Mouse (Mus musculus) urinary bladder, postnatal 25 days (tissue): ENCODE data around the gene Tmem178b.

Experiments
- DNase-seq: peaks from one replicate; pipeline ENCODE4 v3.0.0; 2022; ENCODE audit warnings: low spot score

The Tmem178b gene

DNA sequence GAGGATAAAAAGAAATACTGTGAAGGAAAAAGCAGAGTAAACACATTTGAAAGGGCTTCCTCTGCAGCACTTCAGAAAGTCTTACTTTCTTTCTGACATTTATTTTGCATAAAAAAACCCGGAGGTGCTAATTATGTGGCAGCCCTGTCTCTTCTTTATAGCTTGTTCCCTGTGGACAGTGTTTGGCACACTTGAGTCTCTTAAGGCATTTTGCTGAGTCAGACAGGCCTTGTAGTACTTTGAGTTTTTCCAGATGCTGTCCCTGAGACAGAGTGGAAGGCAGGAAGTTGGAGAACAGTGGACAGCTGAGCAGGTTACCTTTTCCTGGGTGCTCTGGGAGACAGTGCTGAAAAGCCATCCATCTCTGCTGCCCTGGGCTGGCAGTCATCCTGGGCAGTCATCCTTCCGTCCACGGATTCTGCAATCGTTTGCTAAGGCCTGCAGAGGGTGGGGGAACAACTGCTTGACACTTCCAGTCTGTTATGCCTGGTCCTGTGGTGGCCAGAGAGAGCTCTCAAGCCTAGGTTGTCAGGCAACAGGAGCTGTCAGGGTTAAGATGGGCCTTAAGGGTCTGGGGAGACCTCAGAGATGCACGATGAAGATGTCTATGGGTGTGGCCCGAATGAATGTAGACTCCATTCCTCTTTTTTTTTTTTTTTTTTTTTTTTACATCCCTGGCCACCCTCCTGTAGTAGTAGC lies 46.1 kb downstream of the Tmem178b start:
- no peak for DNase-seq

GRCm38 (mm10) chr6:39926442-39926841 lies 53.4 kb downstream of the Tmem178b start:
- DNase-seq: no peak

DNA sequence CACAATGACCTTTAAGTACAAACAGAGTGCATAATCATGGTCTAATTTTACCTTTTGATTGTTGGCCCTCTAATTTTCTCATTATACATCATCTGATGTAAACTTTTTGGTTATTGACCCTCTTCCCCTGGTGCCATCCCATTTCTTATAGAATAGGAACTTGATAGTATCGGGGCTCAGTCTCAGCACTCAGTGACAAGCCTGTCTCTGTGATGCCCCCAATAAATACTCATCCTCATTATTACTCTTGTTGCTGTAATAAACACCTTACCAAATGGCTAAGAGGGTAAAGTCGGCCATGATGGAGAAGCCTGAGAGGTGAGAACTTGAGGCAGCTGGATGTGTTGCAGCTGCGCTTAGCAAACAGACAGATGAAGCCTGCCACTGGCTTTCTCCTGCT lies 63.5 kb downstream of the Tmem178b start:
- no peak for DNase-seq

GRCm38 (mm10) chr6:39940920-39941319 lies 67.8 kb downstream of the Tmem178b start:
- DNase-seq: no peak

DNA sequence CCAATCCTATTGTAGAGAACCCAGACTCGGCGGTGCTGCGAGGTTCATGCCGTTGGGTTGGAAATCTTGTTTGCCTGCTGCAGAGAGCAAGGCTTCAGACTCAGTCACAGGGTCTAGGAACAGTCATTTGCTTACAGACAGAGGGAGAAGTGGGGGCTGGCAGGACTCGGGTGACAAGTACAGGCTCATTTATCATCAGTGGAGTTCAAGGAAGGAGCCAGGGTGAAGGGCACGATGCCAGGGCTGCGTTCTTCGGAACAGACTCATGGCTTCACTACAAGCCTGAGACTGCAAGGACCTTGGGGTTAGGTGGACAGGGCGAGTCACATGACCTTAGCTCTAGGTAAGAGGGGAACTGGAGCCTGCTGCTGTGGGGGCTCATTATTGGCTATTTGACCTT lies 71.8 kb downstream of the Tmem178b start:
- no peak for DNase-seq

DNA sequence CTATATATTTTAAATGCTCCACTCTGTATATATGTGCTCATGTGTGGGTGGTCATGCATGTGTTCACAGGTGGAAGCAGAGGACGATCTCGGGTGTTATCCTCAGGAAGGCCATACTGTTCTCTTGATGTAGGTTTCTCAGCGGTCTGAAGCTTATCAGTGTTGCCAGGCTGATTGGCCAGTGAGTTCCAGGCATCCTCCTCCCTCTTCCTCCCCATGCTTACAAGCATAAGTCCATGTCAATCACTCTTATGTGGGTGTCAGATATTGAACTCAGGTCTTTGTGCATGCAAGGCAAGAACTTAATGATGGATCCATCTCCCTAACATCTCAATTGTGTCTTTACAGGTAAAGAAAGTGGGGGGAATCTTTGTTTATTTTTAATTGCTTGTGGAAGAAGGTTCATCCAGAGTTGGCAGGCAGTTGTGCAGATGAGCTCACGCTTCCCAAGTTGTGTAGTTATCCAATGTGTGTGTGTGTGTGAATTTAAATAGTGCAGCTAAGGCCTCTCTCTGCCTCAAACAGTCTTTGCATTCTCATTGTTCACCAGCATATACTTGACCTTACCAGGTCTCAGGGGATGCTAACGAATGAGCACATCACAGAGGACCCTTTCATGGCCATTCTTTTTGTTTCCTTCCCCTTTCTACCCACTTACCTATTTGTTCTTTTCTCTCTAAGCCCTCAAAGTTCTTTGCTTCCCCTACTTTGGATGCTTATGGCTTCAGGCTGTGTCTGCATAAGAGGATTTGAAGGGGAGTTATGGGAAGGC lies 72.8 kb downstream of the Tmem178b start:
- DNase-seq: no peak

DNA sequence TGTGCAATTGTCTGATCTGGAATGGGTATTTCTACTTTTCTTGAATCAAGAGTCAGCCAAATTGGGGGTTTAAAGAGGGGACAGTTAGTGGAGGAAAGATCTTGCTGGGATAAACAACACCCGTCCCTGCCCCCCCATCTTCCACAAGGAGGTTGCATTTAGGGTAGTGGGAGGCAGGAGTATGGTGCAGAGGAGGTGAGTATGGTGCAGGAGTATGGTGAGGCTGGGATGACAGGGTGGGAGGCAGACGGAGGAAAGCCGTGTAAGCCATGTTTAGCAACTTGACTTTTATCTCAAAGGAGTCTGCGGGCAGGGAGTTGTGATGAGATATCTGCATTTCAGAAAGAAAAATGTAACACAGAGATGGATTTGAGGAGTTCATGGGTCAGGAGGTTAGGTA lies 73.5 kb downstream of the Tmem178b start:
- no peak for DNase-seq

- DNase-seq: no peak
Measured at GRCm38 (mm10) chr6:39953951-39954350, 80.9 kb downstream of the Tmem178b start.

- DNase-seq: no peak
Measured at GRCm38 (mm10) chr6:39955211-39955610, 82.1 kb downstream of the Tmem178b start.

DNA sequence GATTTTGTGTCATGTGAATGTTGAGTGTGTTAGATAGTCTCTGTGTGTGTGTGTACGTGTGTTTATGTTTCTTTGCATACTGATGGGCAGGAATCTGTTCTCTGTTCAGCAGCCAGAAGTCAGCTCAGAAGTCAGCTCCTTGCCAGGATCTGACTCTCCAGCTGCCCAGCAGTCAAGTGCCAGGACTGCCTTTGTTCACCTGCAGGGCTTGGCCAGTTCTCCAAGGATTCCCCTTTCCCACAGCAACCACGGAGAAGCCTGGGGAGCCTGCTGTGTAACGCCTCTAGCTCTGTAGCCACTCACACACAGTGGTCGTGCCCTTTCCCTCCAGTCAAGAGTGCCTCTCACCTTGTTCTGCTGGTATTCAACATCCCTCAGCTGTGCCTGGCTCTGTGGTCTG lies 91.5 kb downstream of the Tmem178b start:
- no peak for DNase-seq

- no peak for DNase-seq
Measured at GRCm38 (mm10) chr6:39970281-39970680, 97.2 kb downstream of the Tmem178b start.

- DNase-seq: no peak
Measured at GRCm38 (mm10) chr6:39978942-39979341, 105.9 kb downstream of the Tmem178b start.

DNA sequence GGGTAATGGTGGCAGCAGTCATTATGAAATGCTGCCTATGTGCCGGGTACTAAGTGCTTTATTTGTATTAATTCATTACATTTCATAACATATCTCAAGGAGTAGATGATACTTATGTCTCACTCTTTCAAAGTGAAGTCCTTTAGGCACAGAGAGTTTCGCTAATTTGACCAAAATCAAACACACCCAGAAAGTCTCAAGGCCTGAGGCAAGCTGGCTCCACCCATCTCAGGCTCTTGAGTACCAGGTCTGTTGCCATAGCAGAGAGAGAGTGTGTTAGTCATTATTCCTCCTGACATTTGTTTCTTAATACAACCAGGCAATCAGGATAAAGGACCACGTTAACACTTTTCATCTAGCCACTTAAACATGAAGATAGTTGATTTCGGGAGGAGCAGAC lies 117.7 kb downstream of the Tmem178b start:
- no peak for DNase-seq

DNA sequence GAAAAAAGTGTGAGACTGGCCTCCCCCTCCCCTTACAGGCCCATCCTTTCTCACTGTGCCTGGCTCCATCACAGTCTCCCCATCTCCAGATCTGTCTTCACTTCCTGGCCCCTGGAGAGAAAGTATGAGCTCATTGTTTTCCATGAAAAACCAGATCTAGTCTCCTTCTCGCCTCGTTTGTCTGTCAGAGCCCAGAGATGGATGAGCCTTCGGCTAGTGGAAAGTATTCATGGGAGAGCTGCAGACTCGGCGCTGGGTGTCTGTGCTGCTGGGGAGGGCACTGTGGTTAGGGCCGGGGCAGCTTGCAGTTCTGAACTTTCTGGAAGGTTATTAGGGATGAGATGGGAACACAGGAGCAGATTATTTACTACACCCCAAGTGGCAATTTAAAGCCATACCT lies 118.9 kb downstream of the Tmem178b start:
- no peak for DNase-seq

- no peak for DNase-seq
Measured at GRCm38 (mm10) chr6:40006006-40006765, 133.1 kb downstream of the Tmem178b start.

DNA sequence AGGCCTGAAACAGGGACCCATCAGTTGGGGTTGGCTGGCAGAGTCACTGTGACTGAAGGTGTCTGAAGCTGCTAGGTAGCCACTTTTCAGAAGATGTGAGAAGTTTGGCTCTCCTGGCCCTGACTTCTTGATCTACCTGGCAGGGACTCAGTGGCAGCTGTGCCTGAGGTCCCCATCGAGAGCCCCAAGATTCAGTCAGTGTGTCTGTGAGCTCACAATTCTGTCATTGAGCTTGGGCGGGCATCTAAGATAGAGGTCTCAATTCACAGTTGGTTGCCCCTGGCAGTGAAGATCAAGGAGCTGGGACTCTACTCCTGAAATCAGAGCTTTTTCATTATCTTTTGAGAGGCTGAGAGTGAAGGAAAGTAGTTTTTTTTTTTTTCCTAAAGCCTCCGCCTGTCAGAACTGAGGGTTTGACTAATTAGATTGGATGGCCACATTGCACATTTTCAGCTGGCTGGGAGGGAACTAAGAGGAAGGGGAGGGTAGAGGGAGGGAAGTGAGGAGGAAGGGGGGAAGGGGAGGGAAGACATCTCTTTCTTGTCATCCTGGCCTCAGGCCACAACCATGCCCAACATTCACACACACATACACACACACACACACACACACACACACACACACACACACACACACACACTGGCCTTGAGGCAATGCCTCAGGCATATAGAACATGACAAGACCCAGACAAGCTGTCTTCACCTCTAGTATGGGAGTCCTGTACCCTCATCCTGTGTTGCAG lies 135.3 kb downstream of the Tmem178b start:
- DNase-seq: no peak

DNA sequence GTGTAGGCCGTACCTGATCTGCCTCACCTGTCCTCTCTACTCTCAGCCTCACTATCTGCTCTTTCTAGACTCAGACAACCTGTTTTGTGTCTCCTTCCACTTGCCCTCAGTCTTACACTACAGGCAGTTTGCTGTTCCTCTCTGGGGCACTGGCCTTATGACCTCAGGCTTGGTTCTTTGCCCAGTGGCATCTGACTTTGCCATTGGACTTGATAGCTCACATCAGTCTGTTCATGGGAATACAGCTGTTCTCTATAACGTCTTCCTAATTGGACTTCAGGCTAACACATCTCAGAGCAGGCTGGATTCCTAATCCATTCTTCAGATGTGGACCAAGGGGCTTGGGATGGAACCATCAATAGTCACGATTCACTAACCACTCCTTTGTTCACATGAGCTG lies 136.6 kb downstream of the Tmem178b start:
- DNase-seq: no peak

DNA sequence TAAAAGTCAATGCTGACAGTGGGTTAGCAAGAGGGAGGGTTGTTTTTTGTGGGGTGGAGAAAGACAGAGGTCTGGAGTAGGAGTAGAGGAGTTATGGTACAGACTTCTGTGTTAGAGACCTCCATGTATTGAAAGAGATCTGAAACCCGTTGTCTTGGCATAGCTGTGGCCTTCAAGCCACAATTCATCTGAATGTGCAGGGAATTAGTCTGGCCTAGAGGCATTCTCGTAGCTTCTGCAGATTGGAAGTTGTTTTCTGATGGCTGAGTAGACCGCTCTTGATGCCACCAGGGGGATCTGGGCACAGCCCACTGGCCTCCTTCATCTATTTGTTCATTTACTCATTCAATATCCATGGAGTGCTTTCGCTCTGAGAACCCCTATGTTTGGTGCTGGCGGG lies 138.0 kb downstream of the Tmem178b start:
- DNase-seq: no peak

DNA sequence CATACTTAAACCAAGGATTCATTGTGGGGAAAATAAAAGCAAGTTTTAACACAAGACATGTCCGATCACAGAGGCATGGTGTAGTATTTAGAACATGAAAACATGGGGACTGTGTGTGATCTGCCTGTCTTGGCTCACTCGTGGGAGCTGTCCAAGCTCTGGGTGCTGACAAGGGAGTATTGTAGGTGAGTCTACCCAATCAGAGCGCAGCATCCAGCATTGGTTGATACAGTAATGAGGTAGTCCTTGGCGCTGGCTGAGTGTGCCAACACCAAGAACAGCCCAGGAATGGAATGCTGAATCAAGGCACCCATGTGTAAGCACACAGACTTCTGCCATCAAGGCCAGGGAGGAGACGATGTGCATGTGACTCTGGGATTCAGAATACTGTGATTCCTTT lies 138.5 kb downstream of the Tmem178b start:
- no peak for DNase-seq

DNA sequence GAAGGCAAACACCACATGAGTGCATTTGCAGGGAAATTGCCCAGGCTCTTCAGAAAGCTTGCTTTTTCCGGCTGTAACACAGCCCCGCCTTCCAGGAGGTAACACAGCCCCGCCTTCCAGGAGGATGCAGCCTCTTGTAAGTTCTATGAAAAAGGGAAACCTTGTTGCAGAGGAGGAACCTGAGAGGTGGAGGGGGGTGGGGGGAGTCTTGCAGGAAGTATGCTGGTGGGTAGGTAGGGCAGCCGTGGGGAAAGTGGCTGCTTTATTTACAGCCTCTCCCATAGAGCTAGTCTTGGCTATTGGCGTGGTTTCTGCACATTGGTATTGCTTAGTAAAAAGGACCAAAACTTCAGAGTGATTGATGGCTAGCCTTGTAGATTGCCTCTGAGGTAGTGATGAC lies 140.3 kb downstream of the Tmem178b start:
- no peak for DNase-seq

DNA sequence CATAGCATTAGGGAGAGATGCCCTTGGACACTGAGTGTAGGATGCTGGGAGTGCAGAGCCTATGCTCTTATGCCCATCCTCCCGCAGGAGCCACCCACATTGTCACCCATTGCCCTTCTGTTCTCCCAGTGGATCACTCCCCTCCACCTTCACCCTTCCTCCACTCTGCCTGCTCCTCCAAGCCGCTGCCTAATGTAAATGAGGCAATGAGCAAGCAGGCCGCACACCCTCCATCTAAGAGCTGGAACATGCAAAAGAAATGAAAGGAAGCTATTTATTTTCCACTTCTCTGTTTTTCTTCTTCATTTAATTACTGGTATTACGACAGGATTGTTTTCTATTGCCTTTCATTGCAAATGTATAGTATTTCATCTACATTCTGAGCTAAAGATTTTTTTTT lies 142.1 kb downstream of the Tmem178b start:
- DNase-seq: no peak

DNA sequence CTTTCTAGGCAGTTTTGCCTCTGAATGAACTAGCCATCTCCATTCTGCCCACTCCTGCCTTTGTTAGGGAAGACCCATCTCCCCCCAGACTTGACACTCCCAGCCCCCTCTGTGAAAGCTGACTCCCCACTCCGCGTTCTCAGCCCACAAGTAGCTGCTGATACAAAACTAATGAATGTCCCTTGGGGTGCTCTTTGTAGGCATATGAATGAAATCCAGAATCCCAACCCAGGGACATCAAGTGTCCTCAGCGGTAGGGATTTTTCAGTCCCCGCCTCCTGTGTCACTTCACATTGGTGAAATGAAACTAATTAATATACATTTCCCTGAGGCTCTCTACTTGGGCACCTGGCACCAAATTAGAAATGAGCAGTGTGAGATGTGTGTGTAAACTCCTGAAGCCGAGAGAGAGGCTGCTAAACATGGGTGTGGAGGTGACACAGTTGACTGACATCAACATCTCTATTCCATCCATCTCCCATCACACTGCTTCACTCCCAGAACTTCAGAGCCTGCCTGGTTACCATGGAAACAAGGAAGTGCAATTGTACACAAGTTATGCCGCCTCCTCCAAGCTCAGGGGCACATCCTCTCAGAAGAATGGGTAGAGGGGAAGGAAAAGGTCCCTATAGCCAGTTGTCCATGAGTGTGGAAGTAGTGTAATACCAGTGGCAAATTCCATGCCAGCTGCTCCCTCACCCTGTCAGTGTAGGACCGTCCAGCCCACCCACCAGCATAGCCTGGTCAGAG lies 142.8 kb downstream of the Tmem178b start:
- DNase-seq: no peak
